Mouse (Mus musculus): ENCODE results near the gene Necap1. TPM values are rescaled to one million over a fixed set of nuclear protein-coding genes. Genes with fewer than 3 reads are reported as not detected.

Necap1 gene
- total RNA-seq, 1 experiment from 2014 or later = 47.1 TPM

GRCm38 (mm10) chr6:122883603-122884002 is 9.3 kb downstream of the Necap1 start:
- DNase-seq = no peak

GRCm38 (mm10) chr6:122889599-122889998 is 15.3 kb downstream of the Necap1 start:
- DNase-seq = no peak

GRCm38 (mm10) chr6:122892442-122893049 is 18.3 kb downstream of the Necap1 start:
- DNase-seq = peak; percentile 78

GRCm38 (mm10) chr6:122919922-122920321 is 45.6 kb downstream of the Necap1 start:
- no peak for DNase-seq

- no peak for DNase-seq
Measured at GRCm38 (mm10) chr6:122921451-122921850, 47.2 kb downstream of the Necap1 start, which contains the start of gene Clec4a1. Clec4a1 (plus strand) TSS chr6:122921848.

- no peak for DNase-seq
Measured at GRCm38 (mm10) chr6:122934845-122935244, 60.6 kb downstream of the Necap1 start.

Small RNAs within 50 kb of the gene (microRNA-seq; reads per million reads assigned to microRNA genes)
- 0 reads per million in 2 experiments for gene Mir7231

Other genes with a start within 250 kb of the Necap1 start
- not detected in 2 replicates for gene Dppa3, start 248.1 kb upstream of the Necap1 start, total RNA-seq (2021)
- not detected in 2 replicates for gene Nanog, start 167.0 kb upstream of the Necap1 start, total RNA-seq (2021)
- gene Slc2a3, start 72.8 kb upstream of the Necap1 start, total RNA-seq (2021) = 8.5 and 14.9 TPM in 2 replicates
- 21.0 and 21.3 TPM in 2 replicates for gene Foxj2, start 54.6 kb upstream of the Necap1 start, total RNA-seq (2021)
- 1.4 and 2.1 TPM in 2 replicates for gene C3ar1, start 18.3 kb upstream of the Necap1 start, total RNA-seq (2021)
- 3.7 and 4.5 TPM in 2 replicates for gene Clec4a1, start 47.4 kb downstream of the Necap1 start, total RNA-seq (2021)
- gene Clec4a3, start 78.0 kb downstream of the Necap1 start, total RNA-seq (2021) = 2.9 and 3.9 TPM in 2 replicates
- gene Clec4a4, start 115.9 kb downstream of the Necap1 start, total RNA-seq (2021) = not detected in 2 replicates
- not detected in 2 replicates for gene Clec4b1, start 175.5 kb downstream of the Necap1 start, total RNA-seq (2021)
- 3.7 and 4.0 TPM in 2 replicates for gene Clec4a2, start 232.0 kb downstream of the Necap1 start, total RNA-seq (2021)

All from adrenal gland, postnatal 14 days (tissue).